1 mouse cellular context compared by ENCODE assay signal in the genomic region with DNA sequence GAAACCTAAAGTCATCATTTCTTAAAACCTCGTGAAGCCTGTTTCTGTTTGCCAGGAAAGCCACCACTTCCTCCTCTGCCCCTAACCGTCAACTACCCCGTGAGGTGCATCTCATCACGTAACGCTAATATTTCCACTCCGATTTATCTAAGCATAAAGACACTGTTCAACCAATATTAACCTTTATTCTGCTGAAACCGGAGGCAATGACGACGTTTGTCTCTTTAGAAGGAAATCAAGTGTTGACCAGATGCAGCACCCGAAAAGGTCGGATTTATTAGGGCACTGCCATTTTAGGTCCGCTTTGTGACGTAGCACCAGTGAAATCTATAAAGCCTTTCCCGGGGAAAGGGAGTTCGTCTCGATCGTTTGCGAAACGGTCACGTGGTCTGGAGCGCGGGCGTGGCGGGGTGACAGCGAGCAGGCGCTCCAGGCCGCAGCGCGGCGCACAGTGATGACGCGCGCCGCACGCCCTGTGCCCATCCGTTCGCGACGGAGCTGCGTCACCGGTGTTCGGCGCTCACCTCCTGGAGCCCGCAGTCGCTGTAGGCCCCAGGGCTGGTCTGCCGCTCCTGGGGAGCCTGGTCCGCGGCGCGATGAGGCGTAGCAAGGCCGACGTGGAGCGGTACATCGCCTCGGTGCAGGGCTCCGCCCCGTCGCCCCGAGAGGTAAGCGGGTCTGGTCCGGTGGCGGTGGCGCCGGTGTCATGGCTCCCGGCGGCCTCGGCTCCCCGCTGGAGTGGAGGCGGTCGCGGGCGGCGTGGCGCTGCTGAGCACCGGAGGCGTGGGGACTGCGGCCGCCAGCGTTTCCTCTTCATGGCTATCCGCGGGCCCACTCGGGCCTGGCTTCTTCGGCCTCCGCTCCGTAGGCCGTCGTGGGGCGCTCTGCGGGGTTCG.
A peak's percentile ranks its signal among the peaks of the same experiment; 100 is the strongest.
TF ChIP-seq lines count a peak whose summit lies in the region.

A gene (plus strand): TSS at position 537 of the 896 bp plus-strand sequence.

TF ChIP-seq in MEL, 35 proteins besides CTCF, POLR2A, EP300 and RAD21 (continued from another document):
- peak; percentile 92 for TF ChIP-seq E2F4 (IDR thresholded peaks at IDR 0.05; ENCODE audit: borderline replicate concordance, low read depth, low read length)
- 0 out of 2 replicates have a peak, but pooled peaks have one; percentile 30 for TF ChIP-seq MAFK (IDR thresholded peaks at IDR 0.05; ENCODE audit: borderline replicate concordance, low read depth, low read length)
- peak; percentile 50 for TF ChIP-seq TCF12 (IDR thresholded peaks at IDR 0.05; ENCODE audit: low read depth, low read length)
- TF ChIP-seq MEF2A (IDR thresholded peaks at IDR 0.05; ENCODE audit: extremely low read depth, insufficient replicate concordance, low read depth, low read length, poor library complexity, severe bottlenecking), result 0 out of 2 replicates have a peak, but pooled peaks have one; percentile 56
- no peak for TF ChIP-seq RCOR1 (IDR thresholded peaks at IDR 0.05; ENCODE audit: low read depth, low read length)
- no peak; the same call in 1 of the 2 replicates for TF ChIP-seq ZC3H11A (IDR thresholded peaks at IDR 0.05; ENCODE audit: low read depth, low read length)
- peak; percentile 17; the same call in 1 of the 2 replicates for TF ChIP-seq ELF1 (IDR thresholded peaks at IDR 0.05; ENCODE audit: low read depth, low read length)
- TF ChIP-seq ZNF384 (IDR thresholded peaks at IDR 0.05; ENCODE audit: low read depth, low read length), result no peak
- TF ChIP-seq HCFC1 (IDR thresholded peaks at IDR 0.05; ENCODE audit: low read depth, low read length), result peak; percentile 95
- peak; percentile 97 for TF ChIP-seq SIN3A (IDR thresholded peaks at IDR 0.05; ENCODE audit: low read length)
- TF ChIP-seq TBP (IDR thresholded peaks at IDR 0.05; ENCODE audit: low read depth, low read length), result peak; percentile 91
- peak; percentile 98 for TF ChIP-seq USF1 (IDR thresholded peaks at IDR 0.05; ENCODE audit: low read depth, low read length)
- TF ChIP-seq POLR2AphosphoS2 (IDR thresholded peaks at IDR 0.05; ENCODE audit: low read length), result peak; percentile 95
- TF ChIP-seq ZMIZ1 (IDR thresholded peaks at IDR 0.05; ENCODE audit: low read depth, low read length), result peak; percentile 15; the same call in 1 of the 2 replicates
- TF ChIP-seq GABPA (IDR thresholded peaks at IDR 0.05; ENCODE audit: low read depth, low read length), result peak; percentile 62; the same call in 1 of the 2 replicates
- TF ChIP-seq SMC3 (IDR thresholded peaks at IDR 0.05; ENCODE audit: low read depth, low read length), result no peak
